Mouse (Mus musculus) myocyte (in vitro differentiated cells): Measurements from ENCODE around the gene Pnpla1. TPM values are rescaled to one million over a fixed set of nuclear protein-coding genes. Genes with fewer than 3 reads are reported as not detected.

Source experiments
- H3K27me3 ChIP-seq: one replicate; pipeline ENCODE4 v1.6.1; 2011; ENCODE audit not compliant: control insufficient read depth, insufficient read depth, insufficient read length
- H3K36me3 ChIP-seq: one replicate; pipeline ENCODE4 v1.6.1; 2011; ENCODE audit not compliant: control insufficient read depth, insufficient read depth
- H3K4me2 ChIP-seq: one replicate; pipeline ENCODE4 v1.6.1; 2011; ENCODE audit warnings: low read depth, control low read depth
- H3K4me3 ChIP-seq: one replicate; pipeline ENCODE4 v1.5.1; 2011; ENCODE audit warnings: mild to moderate bottlenecking, control low read depth, moderate library complexity
- H3K79me2 ChIP-seq: one replicate; pipeline ENCODE4 v1.6.1; 2011; ENCODE audit not compliant: control insufficient read depth, insufficient read depth
- H3ac ChIP-seq: one replicate; pipeline ENCODE4 v1.6.1; 2011; ENCODE audit not compliant: control insufficient read depth, insufficient read length
- CEBPB ChIP-seq: IDR thresholded peaks from 2 replicates; pipeline ENCODE4 v1.6.1; 2011; ENCODE audit warnings: mild to moderate bottlenecking, moderate library complexity; ENCODE audit not compliant: poor library complexity, insufficient read depth, severe bottlenecking
- E2F4 ChIP-seq: IDR thresholded peaks from one replicate; pipeline ENCODE4 v1.6.1; 2011; ENCODE audit warnings: mild to moderate bottlenecking, control low read depth, moderate library complexity; ENCODE audit not compliant: insufficient read depth
- MAX ChIP-seq: IDR thresholded peaks from one replicate; pipeline ENCODE4 v1.6.1; 2011; ENCODE audit warnings: low read depth, mild to moderate bottlenecking, control low read depth
- MYOD1 ChIP-seq, 3 experiments: IDR thresholded peaks; one replicate each; pipeline ENCODE4 v1.6.1; 2011; ENCODE audit warnings: control low read depth in 2 of 3, low read depth in 2 of 3, mild to moderate bottlenecking in 2 of 3, moderate library complexity in 1 of 3; ENCODE audit not compliant: insufficient read length in 2 of 3, control insufficient read depth in 1 of 3
- MYOG ChIP-seq, 3 experiments: IDR thresholded peaks; one replicate each; pipeline ENCODE4 v1.6.1; 2011; ENCODE audit warnings: control low read depth in 2 of 3, low read depth in 2 of 3, mild to moderate bottlenecking in 2 of 3; ENCODE audit not compliant: insufficient read length in 2 of 3, control insufficient read depth in 1 of 3, insufficient read depth in 1 of 3
- POLR2A ChIP-seq: IDR thresholded peaks from one replicate; pipeline ENCODE4 v1.6.1; 2011; ENCODE audit warnings: low read depth, mild to moderate bottlenecking, control low read depth, moderate library complexity; ENCODE audit not compliant: insufficient read length
- POLR2AphosphoS2 ChIP-seq: IDR thresholded peaks from one replicate; pipeline ENCODE4 v1.6.1; 2011; ENCODE audit warnings: low read depth, control low read depth; ENCODE audit not compliant: insufficient read length
- REST ChIP-seq: IDR thresholded peaks from one replicate; pipeline ENCODE4 v1.6.1; 2011; ENCODE audit warnings: mild to moderate bottlenecking, control low read depth, moderate library complexity; ENCODE audit not compliant: insufficient read depth, insufficient read length
- SRF ChIP-seq: IDR thresholded peaks from one replicate; pipeline ENCODE4 v1.6.1; 2011; ENCODE audit warnings: low read depth; ENCODE audit not compliant: control insufficient read depth, insufficient read length
- TCF12 ChIP-seq: IDR thresholded peaks from one replicate; pipeline ENCODE4 v1.6.1; 2011; ENCODE audit warnings: mild to moderate bottlenecking, control low read depth; ENCODE audit not compliant: poor library complexity, insufficient read depth, severe bottlenecking
- TCF3 ChIP-seq: IDR thresholded peaks from one replicate; pipeline ENCODE4 v1.6.1; 2011; ENCODE audit warnings: low read depth, control low read depth; ENCODE audit not compliant: insufficient read length
- USF1 ChIP-seq: IDR thresholded peaks from one replicate; pipeline ENCODE4 v1.6.1; 2011; ENCODE audit warnings: low read depth, mild to moderate bottlenecking, control low read depth, moderate library complexity
- polyA plus RNA-seq: library from polyadenylated mRNA; unstranded; fragments of >200 nt; fragmentation: generic; extraction: Trizol; gene quantifications from one replicate; pipeline ENCODE4 v1.2.1, GENCODE M21; 2012; ENCODE audit warnings: missing spikeins

Pnpla1 gene
- polyA plus RNA-seq, 1 experiment: not detected

DNA sequence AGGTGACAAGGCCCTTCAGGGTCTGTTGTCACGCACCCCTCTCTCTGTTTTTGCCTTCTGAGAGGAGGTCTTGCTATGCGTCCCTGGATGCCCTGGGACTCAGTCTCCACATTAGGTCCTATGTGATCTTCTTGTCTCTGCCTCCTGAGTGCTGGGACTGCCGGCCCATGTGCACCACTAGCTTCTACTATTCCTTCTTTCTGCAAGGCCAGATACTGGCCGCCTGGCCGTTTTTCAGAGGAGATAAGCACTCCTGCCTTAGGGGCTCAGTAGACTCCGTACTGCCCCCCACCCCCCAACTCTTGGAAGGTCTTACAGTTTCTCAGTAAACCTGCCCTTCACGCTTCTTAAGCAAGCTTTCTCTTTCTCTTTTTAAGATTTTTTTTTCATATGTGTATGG is 77.9 kb downstream of the Pnpla1 start:
- Histone ChIP-seq H3K27me3 (no peaks in the 10 kb centered on the region), H3K4me3 (no peak overlapping the region), H3ac (no peak overlapping the region), H3K79me2 (no peaks in the 10 kb centered on the region), H3K36me3 (no peaks in the 10 kb centered on the region), H3K4me2 (no peak overlapping the region)
- TF ChIP-seq CEBPB (no peak), POLR2A (no peak), TCF3 (no peak), MAX (no peak), REST (no peak), SRF (no peak), USF1 (no peak), MYOG (IDR thresholded peaks at IDR 0.05; ENCODE audit: control insufficient read depth in 1 of 3, insufficient read depth in 1 of 3, insufficient read length in 2 of 3, low read depth in 2 of 3) (no peak), POLR2AphosphoS2 (no peak), MYOD1 (IDR thresholded peaks at IDR 0.05; ENCODE audit: control insufficient read depth in 1 of 3, insufficient read length in 2 of 3, low read depth in 2 of 3) (no peak), E2F4 (no peak), TCF12 (no peak)

- H3ac ChIP-seq: no peak overlapping the region
- TF ChIP-seq POLR2AphosphoS2 (no peak), CEBPB (no peak), MYOD1 (IDR thresholded peaks at IDR 0.05; ENCODE audit: control insufficient read depth in 1 of 3, insufficient read length in 2 of 3, low read depth in 2 of 3) (no peak), REST (no peak), SRF (no peak), MAX (no peak), E2F4 (no peak), TCF3 (no peak), POLR2A (no peak), MYOG (IDR thresholded peaks at IDR 0.05; ENCODE audit: control insufficient read depth in 1 of 3, insufficient read depth in 1 of 3, insufficient read length in 2 of 3, low read depth in 2 of 3) (no peak), TCF12 (no peak), USF1 (no peak)
- no peak overlapping the region for H3K4me2 ChIP-seq
- H3K27me3 ChIP-seq: no peaks in the 10 kb centered on the region
- H3K79me2 ChIP-seq: no peaks in the 10 kb centered on the region
- no peak overlapping the region for H3K4me3 ChIP-seq
- H3K36me3 ChIP-seq: no peaks in the 10 kb centered on the region
Measured at GRCm38 (mm10) chr17:28936622-28937345, 78.6 kb downstream of the Pnpla1 start.

Other genes starting within 250 kb of the Pnpla1 start
- gene Srpk1, start 235.7 kb upstream of the Pnpla1 start, polyA plus RNA-seq: 18.2 TPM
- not detected for gene Slc26a8, start 168.2 kb upstream of the Pnpla1 start, polyA plus RNA-seq
- gene Mapk14, start 167.1 kb upstream of the Pnpla1 start, polyA plus RNA-seq: 34.6 TPM
- not detected for gene AC170998.1, start 132.3 kb upstream of the Pnpla1 start, polyA plus RNA-seq
- 0.08 TPM for gene Mapk13, start 89.1 kb upstream of the Pnpla1 start, polyA plus RNA-seq
- gene Brpf3, start 57.3 kb upstream of the Pnpla1 start, polyA plus RNA-seq: 6.7 TPM
- gene 4930539E08Rik, start 56.9 kb downstream of the Pnpla1 start, polyA plus RNA-seq: not detected
- not detected for gene Pxt1, start 85.4 kb downstream of the Pnpla1 start, polyA plus RNA-seq
- 34.8 TPM for gene Kctd20, start 93.5 kb downstream of the Pnpla1 start, polyA plus RNA-seq
- gene Stk38, start 149.6 kb downstream of the Pnpla1 start, polyA plus RNA-seq: 28.3 TPM
- 98.2 TPM for gene Srsf3, start 174.2 kb downstream of the Pnpla1 start, polyA plus RNA-seq
- 2,069 TPM for gene Cdkn1a, start 232.6 kb downstream of the Pnpla1 start, polyA plus RNA-seq